Mouse (Mus musculus) thymus, postnatal 0 days (tissue): ENCODE results near the gene Hist1h2bf. TPM values are rescaled to one million over a fixed set of nuclear protein-coding genes. Genes with fewer than 3 reads are reported as not detected.

ENCODE experiments used
- DNase-seq: peaks from one replicate; pipeline ENCODE4 v3.0.0-alpha.2; 2015; ENCODE audit warnings: low spot score
- polyA plus RNA-seq: library from polyadenylated mRNA; unstranded; fragments of >200 nt; fragmentation: Nextera tagmentation; extraction: Ambion mirVana; gene quantifications from 2 replicates; pipeline ENCODE4 v1.2.1, GENCODE M21; 2015

The Hist1h2bf gene
- polyA plus RNA-seq, 1 experiment from 2014 or later, result 39.0 TPM

DNA sequence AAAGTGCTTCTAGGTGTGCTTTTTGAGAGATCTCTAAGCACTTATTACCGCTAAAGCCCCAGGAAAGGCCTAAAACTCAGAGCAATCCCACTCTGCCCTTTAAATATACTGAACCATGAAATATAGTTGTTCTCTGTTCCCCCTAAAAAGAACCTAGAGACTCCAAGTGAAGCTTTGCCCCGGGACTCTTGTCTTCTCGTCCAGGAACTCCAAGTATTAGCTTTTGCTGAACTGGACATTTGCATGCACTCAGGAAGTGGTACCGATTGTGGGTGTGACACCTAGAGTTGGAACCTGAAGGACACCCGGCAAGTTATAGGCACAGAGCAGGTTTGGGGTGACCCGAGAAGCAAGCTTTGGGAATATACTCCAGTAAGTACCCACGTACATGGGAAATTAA is 17.2 kb upstream of the Hist1h2bf start:
- no peak for DNase-seq

DNA sequence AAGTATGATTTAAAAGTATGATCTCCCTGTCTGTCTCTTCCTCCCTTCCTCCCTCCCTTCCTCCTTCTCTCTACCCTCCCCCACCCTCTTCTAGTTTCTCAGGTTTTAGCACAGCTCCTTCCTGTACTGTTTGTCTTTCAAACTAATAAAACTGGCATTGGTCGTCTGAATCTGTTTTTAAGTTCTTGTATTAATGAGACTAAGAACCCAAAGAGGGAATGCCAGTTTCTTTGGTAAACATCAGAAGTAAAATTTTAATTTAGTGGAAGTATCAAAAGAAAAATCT is 12.9 kb upstream of the Hist1h2bf start:
- no peak for DNase-seq

DNA sequence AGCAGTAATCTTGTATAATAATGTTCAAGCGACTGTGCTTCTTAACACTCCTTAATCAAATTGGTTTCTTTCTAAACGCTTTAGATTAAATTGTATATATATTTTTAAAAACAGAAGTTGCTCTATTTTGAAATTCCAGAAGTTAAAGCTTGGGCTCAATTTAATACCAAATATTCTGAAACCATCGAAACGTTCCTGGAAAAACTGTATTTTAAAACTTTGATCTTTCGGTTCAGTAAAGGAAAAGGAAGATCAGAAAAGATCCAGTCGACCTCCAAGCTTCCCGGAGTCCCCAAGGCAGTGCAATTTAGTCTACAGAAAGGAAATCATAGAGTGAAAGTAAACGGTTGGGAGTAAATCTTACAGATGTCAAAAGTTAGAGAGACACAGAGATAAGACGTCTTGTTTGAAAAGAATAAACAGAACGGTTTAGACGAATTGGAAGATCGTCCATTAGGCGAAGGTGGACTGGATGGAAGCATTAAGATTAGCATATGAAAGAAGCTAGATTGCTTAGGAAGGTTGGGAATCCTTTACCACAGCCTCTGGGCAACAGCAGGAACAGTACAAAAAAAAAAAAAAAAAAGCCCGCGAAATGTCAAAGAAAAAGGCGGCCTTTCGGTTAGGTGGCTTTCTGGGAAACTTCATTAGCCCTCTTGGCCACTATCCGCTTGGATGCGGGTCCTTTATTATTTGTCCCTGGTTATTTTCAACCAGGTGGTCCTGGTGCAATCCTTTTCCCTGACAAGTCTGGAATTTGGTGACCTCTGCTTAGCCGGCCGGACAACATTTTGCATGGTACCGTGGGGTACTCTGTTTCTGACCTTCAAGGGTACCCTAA is 12.3 kb upstream of the Hist1h2bf start:
- no peak for DNase-seq

DNA sequence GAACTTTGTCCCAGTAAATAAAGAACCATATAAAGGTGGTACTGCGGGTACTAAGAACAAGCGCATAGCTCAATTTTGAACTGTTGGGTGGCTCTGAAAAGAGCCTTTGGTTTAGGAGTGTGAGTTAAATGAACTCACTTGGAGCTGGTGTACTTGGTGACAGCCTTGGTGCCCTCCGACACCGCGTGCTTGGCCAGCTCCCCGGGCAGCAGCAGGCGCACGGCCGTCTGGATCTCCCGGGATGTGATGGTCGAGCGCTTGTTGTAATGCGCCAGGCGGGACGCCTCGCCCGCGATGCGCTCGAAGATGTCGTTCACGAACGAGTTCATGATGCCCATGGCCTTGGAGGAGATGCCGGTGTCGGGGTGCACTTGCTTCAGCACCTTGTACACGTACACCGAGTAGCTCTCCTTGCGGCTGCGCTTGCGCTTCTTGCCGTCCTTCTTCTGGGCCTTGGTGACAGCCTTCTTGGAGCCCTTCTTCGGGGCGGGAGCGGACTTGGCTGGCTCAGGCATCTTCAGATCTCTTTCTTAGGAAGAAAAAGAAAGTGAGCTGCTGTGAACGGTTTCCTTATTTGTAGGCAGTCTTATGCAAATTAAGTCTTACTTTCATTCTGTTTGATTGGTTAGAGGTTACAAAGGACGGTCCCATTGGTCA is 11.6 kb upstream of the Hist1h2bf start:
- peak; percentile 95 for DNase-seq

DNA sequence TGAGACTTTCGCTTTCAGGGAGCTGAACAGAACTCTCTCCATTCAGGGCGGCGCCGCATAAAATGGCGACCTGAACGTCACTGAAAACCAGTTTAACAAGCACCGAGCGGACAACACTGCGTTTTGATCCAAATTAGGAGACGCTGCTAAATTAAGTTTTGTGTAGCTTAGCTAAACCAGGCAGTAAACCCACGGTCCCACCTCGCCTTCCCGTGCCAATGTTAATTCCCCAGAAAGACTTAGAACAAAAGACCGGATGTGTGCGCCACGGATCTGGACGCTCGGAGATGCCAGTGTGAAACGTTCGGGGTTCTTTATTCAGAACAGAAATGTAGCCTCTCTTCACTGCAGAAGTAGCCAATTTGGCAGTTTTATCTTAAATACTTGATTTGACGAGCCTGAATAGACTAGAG is 11.0 kb upstream of the Hist1h2bf start:
- DNase-seq, result peak; percentile 76

DNA sequence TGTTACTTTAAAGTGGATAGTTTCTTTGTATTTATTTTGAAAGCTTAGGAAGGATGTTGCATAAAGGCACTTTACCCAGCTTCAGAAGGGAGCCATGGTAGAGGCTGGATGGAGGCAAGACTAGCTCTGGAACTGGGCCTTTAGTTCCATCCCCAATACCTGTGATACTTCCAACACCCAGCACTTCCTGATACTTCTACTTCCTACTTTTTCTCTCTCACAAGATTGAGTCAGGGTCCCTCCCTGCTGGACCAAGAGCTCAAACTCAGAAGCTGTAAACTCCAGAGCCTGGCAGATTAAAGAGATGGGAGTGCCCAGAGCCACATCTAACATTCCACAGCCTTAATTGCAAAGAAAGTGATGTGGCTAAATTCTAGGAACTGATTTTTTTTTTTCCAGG is 10.3 kb upstream of the Hist1h2bf start:
- peak; percentile 41 for DNase-seq

DNA sequence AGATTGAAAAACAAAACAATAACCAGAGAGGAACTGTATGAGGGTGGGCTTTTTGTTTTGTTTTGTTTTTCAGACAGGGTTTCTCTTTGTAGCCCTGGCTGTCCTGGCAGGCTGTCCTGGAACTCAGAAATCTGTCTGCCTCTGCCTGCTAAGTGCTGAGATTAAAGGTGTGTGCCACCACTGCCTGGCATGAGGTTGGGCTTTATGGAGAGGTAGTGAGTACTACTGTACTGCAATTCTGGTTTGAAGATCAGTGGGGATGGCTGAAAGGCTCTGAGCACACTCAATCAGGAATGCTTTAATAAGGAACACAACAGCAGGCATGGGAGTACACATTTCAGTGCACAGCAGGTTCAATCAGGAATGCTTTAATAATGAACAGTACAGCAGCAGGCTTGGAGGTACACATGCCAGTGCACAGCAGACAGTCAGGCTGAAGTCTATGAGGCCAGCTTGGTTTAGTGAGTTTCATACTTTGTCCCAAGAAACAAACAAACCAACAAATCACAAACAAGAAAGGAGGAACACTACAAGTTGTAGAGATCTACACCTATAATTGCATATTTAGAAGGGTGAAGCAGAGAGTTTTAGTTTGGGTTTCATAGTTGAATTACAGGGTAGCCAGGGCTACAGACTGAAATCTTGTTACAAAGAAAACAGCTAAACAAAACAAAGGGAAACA is 9.5 kb upstream of the Hist1h2bf start:
- peak; percentile 19 for DNase-seq

DNA sequence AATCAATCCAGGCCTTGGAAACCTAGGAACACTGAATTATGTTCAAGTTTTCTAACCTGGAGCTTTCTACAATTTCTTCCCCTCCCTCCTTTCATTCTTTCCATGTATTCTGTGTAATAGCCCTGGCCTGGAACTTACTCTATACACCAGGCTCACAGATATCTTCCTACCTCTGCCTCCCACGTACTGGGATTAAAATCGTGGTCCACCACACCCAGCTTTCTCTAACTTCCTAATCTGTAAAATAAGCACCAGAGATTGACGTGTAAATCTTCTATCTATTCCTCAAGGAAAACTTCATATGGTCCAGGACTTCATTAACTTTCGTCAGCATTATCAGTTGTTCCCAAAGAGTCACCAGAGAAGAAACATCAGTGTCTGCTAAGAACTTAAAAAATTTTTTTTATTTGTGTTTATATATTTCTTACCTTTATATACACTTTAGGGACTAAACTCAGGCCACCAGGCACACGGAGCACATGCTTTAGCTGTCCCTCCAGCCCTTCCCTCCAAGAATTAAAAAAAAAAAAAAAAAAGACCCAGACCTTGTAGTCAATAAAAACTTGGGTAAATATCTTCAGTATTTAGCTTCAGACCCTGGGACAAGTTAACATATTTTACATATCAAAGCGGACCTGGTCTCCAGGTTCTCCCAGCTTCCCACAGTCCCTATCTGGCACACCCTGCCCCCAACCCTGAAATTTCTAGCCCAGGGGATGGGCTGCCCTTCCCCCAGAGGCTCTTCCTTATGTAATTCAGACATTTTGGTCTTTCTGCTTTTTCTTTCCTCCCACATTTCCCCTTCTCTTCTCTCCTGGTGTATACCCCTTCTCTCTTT is 8.4 kb upstream of the Hist1h2bf start:
- peak; percentile 29 for DNase-seq

DNA sequence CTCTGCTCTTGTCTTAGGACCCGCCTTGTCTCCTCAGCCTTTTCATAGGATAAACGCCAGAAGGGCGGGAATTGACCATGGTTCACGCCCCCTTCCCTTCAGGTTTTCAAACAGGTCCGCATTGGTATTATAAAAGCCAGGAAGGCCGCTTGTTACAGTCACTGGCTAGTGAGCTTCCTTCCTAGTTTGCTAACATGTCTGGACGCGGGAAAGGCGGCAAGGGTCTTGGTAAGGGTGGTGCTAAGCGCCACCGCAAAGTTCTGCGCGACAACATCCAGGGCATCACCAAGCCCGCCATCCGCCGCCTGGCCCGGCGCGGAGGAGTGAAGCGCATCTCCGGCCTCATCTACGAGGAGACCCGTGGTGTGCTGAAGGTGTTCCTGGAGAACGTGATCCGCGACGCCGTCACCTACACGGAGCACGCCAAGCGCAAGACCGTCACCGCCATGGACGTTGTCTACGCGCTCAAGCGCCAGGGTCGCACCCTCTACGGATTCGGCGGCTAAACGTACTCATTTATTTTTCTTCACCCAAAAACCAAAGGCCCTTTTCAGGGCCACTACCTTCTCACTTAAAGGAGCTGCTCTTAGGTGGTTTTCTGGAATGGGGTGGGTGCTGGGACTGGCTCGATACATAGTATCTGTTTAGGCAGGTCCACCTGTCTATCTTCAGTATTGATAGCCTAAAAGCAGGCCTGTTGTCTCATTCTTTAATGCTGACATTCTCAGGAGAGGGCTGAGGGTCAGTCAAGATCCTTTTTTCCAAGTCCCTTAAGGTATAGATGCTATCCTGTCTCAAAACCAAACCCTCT is 7.6 kb upstream of the Hist1h2bf start, which contains the start of gene Hist1h4d:
TSS of gene Hist1h4d (plus strand) at position 191 of the 811 bp plus-strand sequence.
- DNase-seq, result peak; percentile 98

DNA sequence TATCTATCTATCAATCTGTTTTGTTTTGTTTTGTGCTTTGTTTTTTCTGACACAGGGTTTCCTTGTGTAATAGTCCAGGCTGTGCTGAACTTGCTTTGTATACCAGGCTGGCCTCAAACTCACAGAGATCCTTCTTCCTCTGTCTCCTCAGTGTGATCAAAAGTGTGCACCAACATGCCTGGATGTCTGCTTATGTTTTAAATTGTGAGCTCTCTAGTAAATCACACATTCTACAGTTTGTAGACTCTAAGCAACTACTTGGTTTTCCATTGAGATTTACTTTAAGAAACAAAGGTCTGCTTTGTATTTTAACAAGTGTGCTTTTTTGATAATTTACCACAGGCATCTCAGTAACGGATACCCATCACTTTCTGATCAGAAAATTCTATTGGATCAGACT is 3.8 kb upstream of the Hist1h2bf start:
- DNase-seq, result no peak

DNA sequence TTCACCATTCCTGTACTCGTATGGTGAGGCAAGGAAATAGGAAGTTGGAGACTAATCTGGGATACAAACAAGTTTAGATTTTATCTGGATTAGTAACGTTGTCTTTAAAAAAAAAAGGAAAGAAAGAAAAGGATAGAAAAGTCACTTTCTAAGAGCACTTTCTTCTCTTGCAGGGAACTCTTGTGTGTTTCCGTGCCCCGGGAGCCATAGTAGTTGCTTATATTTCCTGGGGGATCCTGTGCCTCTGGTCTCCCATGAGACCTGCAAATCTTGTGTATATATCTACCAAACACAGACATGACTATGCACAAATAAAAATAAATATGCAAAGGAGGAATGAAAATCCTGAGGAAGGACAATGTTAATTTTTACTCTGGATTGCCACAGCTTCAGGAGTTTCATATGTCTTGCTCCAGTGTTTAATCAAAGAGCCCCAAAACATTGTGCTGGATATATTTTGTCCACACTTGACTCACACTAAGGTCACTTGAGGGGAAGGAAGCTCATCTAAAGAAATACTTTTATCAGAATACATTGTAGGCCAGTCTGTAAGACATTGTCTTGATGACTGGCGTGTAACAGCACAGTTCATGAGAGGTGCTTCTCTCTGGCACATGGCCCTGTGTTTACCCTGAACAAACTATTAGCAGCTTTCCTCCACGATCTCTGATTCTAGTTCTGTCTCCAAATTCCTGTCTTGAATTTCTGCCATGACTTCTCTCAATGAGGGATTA is 3.1 kb upstream of the Hist1h2bf start:
- DNase-seq, result no peak

DNA sequence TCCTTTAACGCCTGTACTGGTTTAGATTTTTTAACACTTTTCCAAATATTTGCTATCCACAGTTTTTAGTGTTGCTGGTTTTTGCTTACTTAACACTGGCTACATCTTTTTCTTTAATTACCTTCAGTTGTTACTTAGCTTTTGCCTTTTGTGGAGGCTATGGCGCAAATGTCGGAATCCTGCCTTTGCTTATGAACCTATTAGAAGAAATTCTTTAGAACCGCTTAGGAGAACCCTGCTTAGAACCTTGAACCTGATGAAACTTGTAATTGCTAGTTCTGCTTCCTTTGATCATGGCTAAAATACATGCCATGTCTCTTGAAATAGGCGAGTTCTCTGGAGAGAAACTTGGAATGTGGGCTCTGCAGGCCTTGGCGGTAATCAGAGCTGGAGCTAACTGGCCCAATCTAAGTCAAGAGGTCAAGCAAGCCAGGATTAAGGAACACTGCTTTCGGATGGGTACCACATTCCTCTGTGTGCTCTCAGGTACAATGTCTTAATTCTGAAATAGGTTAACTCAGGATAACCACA is 2.4 kb upstream of the Hist1h2bf start:
- DNase-seq, result peak; percentile 24

DNA sequence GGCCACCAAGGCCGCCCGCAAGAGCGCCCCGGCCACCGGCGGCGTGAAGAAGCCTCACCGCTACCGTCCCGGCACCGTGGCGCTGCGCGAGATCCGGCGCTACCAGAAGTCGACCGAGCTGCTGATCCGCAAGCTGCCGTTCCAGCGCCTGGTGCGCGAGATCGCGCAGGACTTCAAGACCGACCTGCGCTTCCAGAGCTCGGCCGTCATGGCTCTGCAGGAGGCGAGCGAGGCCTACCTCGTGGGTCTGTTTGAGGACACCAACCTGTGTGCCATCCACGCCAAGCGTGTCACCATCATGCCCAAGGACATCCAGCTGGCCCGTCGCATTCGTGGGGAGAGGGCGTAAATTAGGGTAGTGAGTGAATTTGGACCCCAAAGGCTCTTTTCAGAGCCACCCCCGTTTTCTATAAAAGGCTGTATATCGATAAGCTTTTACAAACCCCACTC is 1.9 kb upstream of the Hist1h2bf start:
- DNase-seq, result peak; percentile 35

DNA sequence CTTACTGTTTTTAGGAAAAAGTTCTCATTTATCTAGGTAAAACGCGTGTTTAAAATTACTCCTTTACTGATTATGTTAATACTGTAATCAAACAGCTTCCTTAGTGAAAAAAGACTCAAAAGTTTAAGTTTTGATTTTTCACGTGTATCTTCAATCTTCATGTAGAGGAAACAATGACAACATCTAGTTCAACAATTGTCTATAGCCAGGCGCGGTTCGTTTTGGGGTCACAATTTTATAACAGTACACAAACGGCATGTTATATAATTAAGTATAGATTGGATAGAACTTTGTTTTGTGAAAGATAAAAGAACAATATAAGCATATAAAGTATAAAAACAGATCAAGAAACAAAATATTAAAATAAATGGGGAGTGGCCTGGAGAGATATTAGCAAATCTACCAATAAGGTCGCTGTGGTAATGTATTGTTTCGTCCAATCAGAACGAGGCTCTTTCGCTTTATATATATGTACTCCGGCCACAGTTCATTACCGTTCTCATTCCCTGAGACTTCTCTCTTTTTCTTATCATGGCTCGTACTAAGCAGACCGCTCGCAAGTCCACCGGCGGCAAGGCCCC is 1.4 kb upstream of the Hist1h2bf start, which contains the start of gene Hist1h3d:
TSS of gene Hist1h3d (plus strand) at position 493 of the 581 bp plus-strand sequence.
- DNase-seq, result peak; percentile 80

DNA sequence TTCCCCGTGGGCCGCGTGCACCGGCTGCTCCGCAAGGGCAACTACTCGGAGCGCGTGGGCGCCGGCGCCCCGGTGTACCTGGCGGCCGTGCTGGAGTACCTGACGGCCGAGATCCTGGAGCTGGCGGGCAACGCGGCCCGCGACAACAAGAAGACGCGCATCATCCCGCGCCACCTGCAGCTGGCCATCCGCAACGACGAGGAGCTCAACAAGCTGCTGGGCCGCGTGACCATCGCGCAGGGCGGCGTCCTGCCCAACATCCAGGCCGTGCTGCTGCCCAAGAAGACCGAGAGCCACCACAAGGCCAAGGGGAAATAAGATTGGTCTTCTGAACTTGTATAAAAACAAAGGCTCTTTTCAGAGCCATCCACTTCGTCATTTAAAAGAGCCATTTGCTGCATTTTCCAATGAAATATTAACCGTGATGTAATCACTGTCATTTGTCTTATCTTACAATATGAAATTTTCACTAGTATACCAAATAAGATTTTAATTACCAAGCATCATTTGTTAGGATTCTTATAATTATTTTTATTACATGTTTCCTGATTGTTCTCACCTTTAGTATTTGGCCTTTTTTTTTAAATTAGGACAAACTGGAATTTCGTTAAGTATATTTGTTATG is 662 bp upstream of the Hist1h2bf start:
- peak; percentile 30 for DNase-seq

DNA sequence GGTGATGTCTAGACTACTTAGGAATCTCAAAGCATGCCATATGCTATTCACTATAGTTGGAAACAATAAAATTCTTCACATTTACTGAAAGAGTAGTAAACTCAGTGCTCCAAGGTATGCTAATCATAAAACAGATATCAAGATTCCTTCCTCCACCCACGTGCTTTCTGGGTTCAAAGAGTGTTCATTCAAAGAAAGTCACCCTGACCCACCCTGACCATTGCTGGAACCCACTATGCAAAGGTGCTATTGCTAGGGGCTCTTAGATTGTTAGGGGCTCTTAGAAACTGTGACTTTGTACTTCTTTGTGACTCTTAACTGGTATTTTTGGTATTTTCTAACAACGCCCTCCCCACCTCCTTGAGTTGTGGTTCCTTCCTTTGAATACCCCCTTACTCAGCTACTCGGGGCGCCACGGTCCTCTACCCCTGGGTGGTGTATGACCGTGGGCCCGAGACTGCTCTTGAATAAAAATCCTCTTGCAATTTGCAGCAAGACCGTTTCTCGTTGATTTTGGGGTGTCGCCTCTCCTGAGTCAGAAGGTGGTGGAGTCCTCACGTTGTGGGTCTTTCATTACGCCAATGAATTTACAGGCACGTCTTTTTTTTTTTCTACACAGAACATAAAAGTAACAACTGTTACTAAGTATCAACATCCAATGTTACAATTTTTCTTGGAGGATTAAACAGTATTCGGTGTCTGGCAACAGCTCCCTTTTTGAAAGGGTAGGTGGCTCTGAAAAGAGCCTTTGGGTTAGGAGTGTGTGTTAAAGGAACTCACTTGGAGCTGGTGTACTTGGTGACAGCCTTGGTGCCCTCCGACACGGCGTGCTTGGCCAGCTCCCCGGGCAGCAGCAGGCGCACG is 730 bp downstream of the Hist1h2bf start:
- DNase-seq, result peak; percentile 51

DNA sequence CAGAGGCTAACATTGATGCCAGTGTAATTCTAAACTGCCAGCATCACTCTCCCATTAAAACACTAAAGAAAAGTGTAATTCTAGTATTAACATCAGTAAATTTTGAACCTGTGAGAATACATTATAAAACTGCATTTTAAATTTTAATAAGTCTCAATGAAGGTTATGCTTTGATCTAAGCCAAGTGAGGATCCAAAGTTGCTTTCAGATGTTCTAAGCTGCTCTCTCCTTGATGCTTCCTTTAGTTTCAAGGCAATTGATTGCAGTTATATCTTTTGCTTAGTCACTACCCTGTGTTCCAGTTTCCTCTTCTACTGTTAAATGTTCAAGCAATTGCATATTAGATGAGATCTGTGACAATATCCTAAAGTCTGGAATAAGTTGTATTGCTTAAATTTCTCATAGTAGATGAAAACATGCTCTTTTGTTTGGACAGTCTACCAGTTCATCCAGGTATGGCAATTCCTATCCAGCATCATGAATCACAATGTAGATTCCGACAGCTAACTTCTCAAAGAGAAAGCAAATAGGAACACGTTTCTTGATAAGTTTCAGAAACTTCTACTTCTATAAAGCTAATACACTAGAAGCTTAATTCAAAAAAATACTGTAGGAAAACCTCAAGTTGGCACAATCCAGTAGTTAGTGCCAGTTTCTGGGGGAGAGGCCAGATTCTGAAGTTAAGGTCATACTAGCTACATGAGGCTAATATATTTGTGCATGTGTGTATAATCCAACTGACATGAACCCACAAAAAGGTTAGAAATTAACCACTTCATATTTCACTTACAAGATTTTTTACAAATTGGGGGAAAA is 1.6 kb downstream of the Hist1h2bf start:
- DNase-seq, result peak; percentile 51
